In genomic region chr13:50418421-50418820, GRCm38 (mm10) we compare ENCODE assay signal across 8 mouse cellular contexts. TPM values are rescaled to one million over a fixed set of nuclear protein-coding genes. Genes with fewer than 3 reads are reported as not detected.
DNase-seq lines count a peak whose midpoint lies in the region; ATAC-seq lines count a peak whose summit lies in the region.

No protein-coding gene starts in this region.

- ATAC-seq in kidney, embryonic 16.5 days (ENCODE audit: low FRiP score, low TSS enrichment) = no peak
- ATAC-seq in intestine, embryonic 15.5 days = no peak
- ATAC-seq in neural tube, embryonic 11.5 days (ENCODE audit: insufficient read depth, low FRiP score, low TSS enrichment) = no peak
- ATAC-seq in erythroid progenitor cell, adult 5-6 weeks (replicated peaks; ENCODE audit: low FRiP score, poor library complexity, severe bottlenecking) = no peak

- peaks cover 15% of the 10 kb centered on the region for H3K36me3 ChIP-seq in kidney, embryonic 16.5 days (ENCODE audit: insufficient read depth, low read length)
- H3K36me3 ChIP-seq in embryonic facial prominence, embryonic 10.5 days (replicated peaks) = peaks cover 34% of the 10 kb centered on the region
- H3K36me3 ChIP-seq in intestine, embryonic 15.5 days = peaks cover 7% of the 10 kb centered on the region; the same call in 1 of the 2 replicates
- 0 out of 2 replicates have a peak, but pooled peaks cover 1% of the 10 kb centered on the region for H3K36me3 ChIP-seq in neural tube, embryonic 11.5 days (ENCODE audit: control insufficient read depth, insufficient read depth, low read length)

- H3K9me3 ChIP-seq in kidney, embryonic 16.5 days (ENCODE audit: low read length) = no peaks in the 10 kb centered on the region
- H3K9me3 ChIP-seq in embryonic facial prominence, embryonic 10.5 days = no peaks in the 10 kb centered on the region
- no peaks in the 10 kb centered on the region for H3K9me3 ChIP-seq in intestine, embryonic 15.5 days
- no peaks in the 10 kb centered on the region for H3K9me3 ChIP-seq in neural tube, embryonic 11.5 days (ENCODE audit: control insufficient read depth, low read length)

- DNase-seq in kidney, adult 11 months = no peak
- DNase-seq in embryonic facial prominence, embryonic 10.5 days (ENCODE audit: low spot score) = no peak
- DNase-seq in neural tube, embryonic 11.5 days (ENCODE audit: low spot score) = no peak
- DNase-seq in thymus, postnatal 25 days = no peak
- no peak for DNase-seq in left cerebral cortex, adult 9 months (ENCODE audit: low spot score in 2 of 2)

- H3K9ac ChIP-seq in kidney, embryonic 16.5 days (replicated peaks; ENCODE audit: low read length) = peak overlapping the region; percentile 88
- 0 out of 2 replicates have a peak overlapping the region, but pooled peaks have one; percentile 86 for H3K9ac ChIP-seq in intestine, embryonic 15.5 days
- peak overlapping the region; percentile 88 for H3K9ac ChIP-seq in neural tube, embryonic 11.5 days (ENCODE audit: low read length)

- H3K4me1 ChIP-seq in kidney, embryonic 16.5 days (ENCODE audit: insufficient read depth, low read length) = peaks cover 12% of the 10 kb centered on the region
- H3K4me1 ChIP-seq in embryonic facial prominence, embryonic 10.5 days = peaks cover 9% of the 10 kb centered on the region
- H3K4me1 ChIP-seq in intestine, embryonic 15.5 days (replicated peaks) = 0 out of 2 replicates have a peak, but pooled peaks cover 4% of the 10 kb centered on the region
- H3K4me1 ChIP-seq in neural tube, embryonic 11.5 days (ENCODE audit: control insufficient read depth, insufficient read depth, low read length) = 0 out of 2 replicates have a peak, but pooled peaks cover 3% of the 10 kb centered on the region

- H3K27me3 ChIP-seq in kidney, embryonic 16.5 days (ENCODE audit: insufficient read depth, low read length) = no peaks in the 10 kb centered on the region
- H3K27me3 ChIP-seq in embryonic facial prominence, embryonic 10.5 days (replicated peaks; ENCODE audit: low read depth, poor library complexity, severe bottlenecking) = no peaks in the 10 kb centered on the region
- H3K27me3 ChIP-seq in intestine, embryonic 15.5 days (replicated peaks) = no peaks in the 10 kb centered on the region
- no peaks in the 10 kb centered on the region for H3K27me3 ChIP-seq in neural tube, embryonic 11.5 days (ENCODE audit: control insufficient read depth, insufficient read depth, low read length)

- WGBS in kidney, embryonic 16.5 days = 49% methylated on average over 3 of the region's 3 CpGs
- 49% methylated on average over 3 of the region's 3 CpGs for whole genome bisulfite sequencing in embryonic facial prominence, embryonic 10.5 days
- 33% methylated on average over 3 of the region's 3 CpGs for WGBS in intestine, embryonic 15.5 days
- WGBS in neural tube, embryonic 11.5 days = 52% methylated on average over 3 of the region's 3 CpGs

- peak overlapping the region; percentile 92 for H3K4me3 ChIP-seq in kidney, embryonic 16.5 days (ENCODE audit: low read length)
- H3K4me3 ChIP-seq in embryonic facial prominence, embryonic 10.5 days = peak overlapping the region; percentile 91
- peak overlapping the region; percentile 81 for H3K4me3 ChIP-seq in intestine, embryonic 15.5 days (replicated peaks)
- peak overlapping the region; percentile 81 for H3K4me3 ChIP-seq in neural tube, embryonic 11.5 days (ENCODE audit: low read depth, low read length)

- peak overlapping the region; percentile 67 for H3K4me2 ChIP-seq in kidney, embryonic 16.5 days (replicated peaks; ENCODE audit: low read depth, low read length)
- H3K4me2 ChIP-seq in intestine, embryonic 15.5 days (replicated peaks) = peak overlapping the region; percentile 75
- H3K4me2 ChIP-seq in neural tube, embryonic 11.5 days (ENCODE audit: low read depth) = peak overlapping the region; percentile 69

- H3K27ac ChIP-seq in kidney, embryonic 16.5 days (ENCODE audit: low read length) = no peak overlapping the region
- 0 out of 2 replicates have a peak overlapping the region, but pooled peaks have one; percentile 91 for H3K27ac ChIP-seq in embryonic facial prominence, embryonic 10.5 days (replicated peaks)
- no peak overlapping the region for H3K27ac ChIP-seq in intestine, embryonic 15.5 days
- no peak overlapping the region for H3K27ac ChIP-seq in neural tube, embryonic 11.5 days (ENCODE audit: low read depth, low read length)

RNA-seq across cellular contexts. Expression of gene Fbxw17, which starts 0.8 kb away (rescaled TPM):
- 32.9 and 37.5 TPM in 2 replicates for polyA plus RNA-seq in kidney, embryonic 16.5 days (2015; fragmentation: Nextera tagmentation; extraction: Ambion mirVana)
- polyA plus RNA-seq in embryonic facial prominence, embryonic 10.5 days (2016; fragmentation: Nextera tagmentation; extraction: Ambion mirVana) = 26.3 and 33.6 TPM in 2 replicates
- 22.7 and 24.6 TPM in 2 replicates for polyA plus RNA-seq in intestine, embryonic 15.5 days (2015; fragmentation: Nextera tagmentation; extraction: Ambion mirVana)
- 31.3 and 32.6 TPM in 2 replicates for polyA plus RNA-seq in neural tube, embryonic 11.5 days (2014; fragmentation: Nextera tagmentation; extraction: Ambion mirVana)
- 1.4 TPM in 1 of 2 replicates, not detected in the other for total RNA-seq in erythroid progenitor cell, adult 5-6 weeks (2015; ENCODE audit: low replicate concordance)
- total RNA-seq in erythroid progenitor cell, adult 5-6 weeks (2017; ENCODE audit: low replicate concordance) = 3.3 and 8.5 TPM in 2 replicates

RNA-seq across cellular contexts. Expression of gene Gm47429, which starts 25.3 kb away (rescaled TPM):
- polyA plus RNA-seq in kidney, embryonic 16.5 days (2015; fragmentation: Nextera tagmentation; extraction: Ambion mirVana) = not detected in 2 replicates
- not detected in 2 replicates for polyA plus RNA-seq in embryonic facial prominence, embryonic 10.5 days (2016; fragmentation: Nextera tagmentation; extraction: Ambion mirVana)
- not detected in 2 replicates for polyA plus RNA-seq in intestine, embryonic 15.5 days (2015; fragmentation: Nextera tagmentation; extraction: Ambion mirVana)
- polyA plus RNA-seq in neural tube, embryonic 11.5 days (2014; fragmentation: Nextera tagmentation; extraction: Ambion mirVana) = not detected in 2 replicates
- total RNA-seq in erythroid progenitor cell, adult 5-6 weeks (2015; ENCODE audit: low replicate concordance) = not detected in 2 replicates
- not detected in 2 replicates for total RNA-seq in erythroid progenitor cell, adult 5-6 weeks (2017; ENCODE audit: low replicate concordance)

RNA-seq across cellular contexts. Expression of gene Nutm2, which starts 48.7 kb away (rescaled TPM):
- polyA plus RNA-seq in kidney, embryonic 16.5 days (2015; fragmentation: Nextera tagmentation; extraction: Ambion mirVana) = not detected in 2 replicates
- not detected in 2 replicates for polyA plus RNA-seq in embryonic facial prominence, embryonic 10.5 days (2016; fragmentation: Nextera tagmentation; extraction: Ambion mirVana)
- polyA plus RNA-seq in intestine, embryonic 15.5 days (2015; fragmentation: Nextera tagmentation; extraction: Ambion mirVana) = not detected in 2 replicates
- not detected in 2 replicates for polyA plus RNA-seq in neural tube, embryonic 11.5 days (2014; fragmentation: Nextera tagmentation; extraction: Ambion mirVana)
- total RNA-seq in erythroid progenitor cell, adult 5-6 weeks (2015; ENCODE audit: low replicate concordance) = not detected in 2 replicates
- not detected in 2 replicates for total RNA-seq in erythroid progenitor cell, adult 5-6 weeks (2017; ENCODE audit: low replicate concordance)
